Mouse (Mus musculus): ENCODE data around the gene Best3. TPM values are rescaled to one million over a fixed set of nuclear protein-coding genes. Genes with fewer than 3 reads are reported as not detected.

The Best3 gene
- polyA plus RNA-seq (2012; rRNA removed), result 0.06 TPM in 1 of 2 replicates, not detected in the other

DNA sequence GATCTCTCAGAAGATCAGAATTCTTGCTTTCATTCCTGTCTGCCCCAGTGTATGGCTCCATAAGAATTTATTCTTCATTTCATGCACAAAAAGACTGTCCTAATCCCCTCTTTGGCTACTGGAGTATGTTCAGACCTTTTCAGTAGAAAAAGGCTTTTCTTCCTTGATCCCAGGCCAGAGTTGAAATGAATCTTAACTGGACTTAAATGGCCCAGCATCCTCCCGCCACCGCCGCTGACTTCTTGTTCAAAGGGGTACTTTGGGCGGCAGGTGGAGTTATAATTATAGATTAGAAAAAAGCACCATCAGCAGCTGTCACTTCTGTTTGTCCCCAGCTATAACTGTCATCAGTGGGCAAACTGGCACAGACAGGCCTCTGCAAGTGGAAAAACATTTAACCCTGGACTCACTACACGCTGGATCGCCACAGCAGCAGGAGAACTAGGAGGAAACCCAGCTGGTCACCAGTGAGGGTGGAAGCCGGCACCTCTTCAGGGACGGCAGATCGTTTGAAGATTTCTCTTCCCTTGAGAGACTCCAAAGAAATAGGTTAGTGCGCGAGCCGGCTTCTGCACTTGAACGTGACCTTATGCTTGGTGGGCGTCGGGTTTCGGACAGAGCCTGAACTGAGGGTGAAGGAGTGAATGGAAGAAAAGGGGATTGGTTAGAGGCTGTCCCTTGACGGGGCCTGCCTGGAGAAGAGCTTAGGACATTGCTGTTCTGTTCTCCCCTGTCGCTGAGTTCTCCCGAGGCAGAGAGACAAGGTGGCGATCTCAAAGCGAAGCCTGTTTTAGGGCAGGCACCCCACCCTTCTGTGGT is at the start of gene Best3:
Best3 (plus strand) TSS at position 51 of the 819 bp plus-strand sequence.
- WGBS, result 46% methylated on average over 21 of the region's 21 CpGs
- DNase-seq (ENCODE audit: low read depth, low spot score), result no peak

DNA sequence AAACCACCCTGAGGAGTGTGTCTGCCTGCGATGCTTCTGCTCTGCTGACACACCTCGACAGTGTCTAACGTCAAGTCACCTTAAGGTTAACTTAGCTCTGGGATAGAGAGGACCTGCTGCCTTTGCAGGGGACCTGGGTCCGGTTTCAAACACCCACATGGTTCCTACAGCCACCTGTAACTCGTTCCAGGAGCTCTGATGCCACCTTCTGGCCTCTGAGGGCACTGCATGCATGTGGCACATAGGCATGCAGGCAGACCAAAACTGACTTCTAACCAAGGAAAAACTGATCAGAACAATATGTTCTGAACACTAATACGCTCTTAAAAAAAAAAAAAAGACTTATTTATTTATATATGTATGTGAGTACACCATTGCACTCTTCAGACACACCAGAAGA is 43.1 kb upstream of the Best3 start:
- DNase-seq (ENCODE audit: low read depth, low spot score), result no peak
- WGBS, result 95% methylated on average over 6 of the region's 6 CpGs

DNA sequence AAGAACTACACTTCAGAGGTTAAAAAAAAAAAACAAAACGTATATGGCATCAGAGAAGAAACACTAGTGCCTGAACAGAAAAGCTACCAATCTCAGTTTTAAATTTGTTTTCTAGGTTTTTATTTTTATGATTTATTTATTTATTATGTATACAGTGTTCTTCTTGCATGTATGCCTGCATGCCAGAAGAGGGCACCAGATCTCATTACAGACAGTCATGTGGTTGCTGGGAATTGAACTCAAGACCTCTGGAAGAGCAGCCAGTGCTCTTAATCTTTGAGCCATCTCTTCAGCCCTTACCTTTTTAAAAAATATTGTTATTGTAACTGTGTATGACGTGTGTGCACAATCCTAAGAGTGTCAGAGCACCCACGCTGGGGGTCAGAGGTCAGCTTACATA is 42.0 kb upstream of the Best3 start:
- DNase-seq (ENCODE audit: low read depth, low spot score), result no peak
- 77% methylated on average over 3 of the region's 3 CpGs for WGBS

DNA sequence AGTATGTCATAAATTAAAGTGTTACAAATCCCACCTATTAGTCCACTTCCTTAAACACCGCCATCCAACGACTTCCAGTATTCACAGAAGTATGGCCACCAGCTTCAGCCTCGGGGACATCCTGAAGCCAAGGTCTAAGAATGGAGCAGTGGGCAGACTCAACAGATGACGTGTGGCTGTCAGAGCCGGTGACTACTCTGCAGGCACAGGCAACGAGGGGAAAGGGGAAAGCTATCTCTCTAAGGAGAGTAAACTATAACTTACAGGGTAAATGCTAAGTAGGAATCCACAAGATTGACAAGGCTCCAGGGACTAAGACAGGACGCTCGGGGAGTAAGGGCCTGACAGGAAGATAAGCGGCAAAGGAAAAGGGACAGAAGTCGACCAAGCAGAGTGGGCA is 41.2 kb upstream of the Best3 start:
- DNase-seq (ENCODE audit: low read depth, low spot score), result no peak
- 64% methylated on average over 10 of the region's 10 CpGs for WGBS

DNA sequence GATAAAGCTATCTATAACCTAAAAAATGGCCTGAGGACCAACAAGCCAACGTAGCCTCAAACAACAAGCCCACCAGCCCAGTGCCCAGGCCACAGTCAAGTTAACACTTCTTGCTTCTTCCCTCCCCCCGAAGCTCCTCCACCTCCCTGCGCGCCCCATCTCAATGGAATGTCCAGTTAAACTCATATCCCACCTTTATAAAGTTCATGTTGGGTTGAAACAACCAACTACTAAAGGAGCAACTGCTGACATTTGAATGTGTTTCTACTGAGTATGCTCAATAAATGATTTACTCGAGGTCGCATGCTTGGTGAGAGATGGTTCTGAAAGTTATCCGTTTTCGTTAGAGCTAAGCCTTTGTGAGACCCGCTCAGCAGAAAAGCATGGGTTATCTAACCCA is 37.7 kb upstream of the Best3 start:
- DNase-seq (ENCODE audit: low read depth, low spot score), result no peak
- 36% methylated on average over 9 of the region's 9 CpGs for WGBS

DNA sequence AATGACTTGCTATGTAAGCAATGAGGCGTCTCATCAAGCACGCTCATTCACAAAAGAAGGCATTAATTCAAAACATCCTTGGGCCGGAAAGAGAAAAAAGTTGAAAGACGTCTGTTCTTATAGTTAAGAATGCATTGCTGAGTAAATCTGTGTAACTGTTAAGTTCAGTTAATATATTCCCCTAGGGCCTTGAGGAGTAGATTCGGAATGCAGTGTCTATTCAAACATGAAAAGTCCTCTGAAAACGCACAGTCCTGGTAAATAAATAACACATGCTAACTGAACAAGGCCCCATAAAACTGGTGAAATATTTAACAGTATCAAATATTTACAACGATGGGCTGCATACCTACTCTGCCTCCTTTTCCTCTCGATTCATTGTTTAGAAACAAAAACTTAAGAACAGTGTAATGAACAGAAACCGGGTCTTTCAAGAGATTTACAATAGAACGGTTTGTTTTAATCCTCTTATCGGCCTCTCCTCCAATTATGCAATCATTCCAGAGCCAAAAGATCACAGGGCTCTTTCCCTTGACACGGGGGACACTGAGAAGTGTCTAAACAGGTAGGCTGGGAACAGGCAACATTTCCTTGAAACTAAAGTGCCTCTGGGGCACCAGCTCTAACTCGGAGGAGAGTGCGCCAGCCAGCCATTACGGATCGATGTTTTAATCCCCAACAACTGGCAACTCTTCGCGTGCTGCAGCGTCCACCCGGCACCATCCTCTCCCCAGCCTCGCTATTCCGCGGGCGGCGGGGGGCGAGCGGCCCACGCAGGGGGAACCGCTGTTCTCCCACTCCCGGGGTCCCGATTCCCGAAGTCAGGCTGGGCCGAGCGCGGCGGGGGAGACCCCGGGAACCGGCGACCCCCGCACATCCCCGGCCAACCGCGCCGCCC is 36.8 kb upstream of the Best3 start:
- DNase-seq (ENCODE audit: low read depth, low spot score), result no peak
- 4% methylated on average over 44 of the region's 44 CpGs for WGBS

DNA sequence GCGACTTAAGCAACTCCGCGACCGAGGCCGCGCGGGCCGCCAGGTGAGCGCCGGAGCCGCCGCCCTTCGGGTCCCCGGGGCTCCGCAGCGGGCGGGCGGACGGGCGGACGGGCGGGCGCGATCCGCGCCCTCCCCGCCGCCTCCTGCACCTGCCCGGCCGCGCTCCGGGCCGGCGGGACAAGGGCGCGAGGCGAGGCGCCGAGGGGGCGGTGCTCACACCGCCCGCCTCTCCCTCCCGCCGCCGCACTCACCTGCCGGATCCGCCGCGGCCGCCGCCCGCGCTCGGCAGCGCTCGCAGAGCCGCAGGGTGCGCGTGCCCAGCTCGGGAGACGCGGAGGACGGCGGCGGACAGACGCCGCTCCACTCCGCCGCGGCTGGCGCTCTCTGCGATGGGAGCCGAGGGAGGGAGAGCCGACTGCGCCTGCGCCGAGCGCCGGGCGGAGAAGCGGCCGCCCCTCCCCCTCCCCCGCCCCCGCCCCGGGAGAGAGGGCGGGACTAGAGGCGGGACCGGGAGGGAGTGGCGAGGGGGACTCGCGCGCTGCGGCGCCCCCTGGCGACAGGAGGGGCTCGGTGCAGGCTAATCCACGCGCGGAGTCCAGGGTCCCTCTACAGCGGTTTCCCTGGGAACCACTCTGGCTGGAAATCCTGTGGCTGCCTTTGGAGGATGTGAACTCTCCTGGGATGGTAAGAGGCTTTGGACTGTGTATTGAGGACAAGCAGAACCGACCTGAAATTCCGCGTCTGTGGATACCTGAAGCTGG is 35.9 kb upstream of the Best3 start, which contains the start of gene Rab3ip:
Rab3ip (minus strand) TSS at position 761 of the 761 bp plus-strand sequence.
- DNase-seq (ENCODE audit: low read depth, low spot score), result peak; percentile 57
- under 1% methylated on average over 103 of the region's 103 CpGs for WGBS

DNA sequence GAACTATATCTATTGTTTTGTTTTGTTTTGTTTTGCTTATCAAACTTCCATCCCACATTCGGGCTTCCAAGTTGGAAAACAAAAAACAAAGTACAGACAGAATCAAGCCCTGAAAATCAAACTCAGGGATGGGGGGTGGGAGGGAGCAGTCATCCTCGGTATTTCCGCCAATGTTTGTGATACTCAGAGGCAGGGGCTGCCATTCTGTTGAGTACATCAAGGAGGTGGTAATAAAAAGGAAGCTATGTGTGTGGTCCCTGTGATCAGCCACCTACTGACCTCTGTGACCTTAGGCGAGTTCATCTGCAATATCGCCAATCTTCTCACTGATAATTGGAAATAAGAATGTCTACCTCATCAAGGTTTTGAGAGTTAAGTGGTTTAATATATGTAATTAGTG is 35.2 kb upstream of the Best3 start:
- DNase-seq (ENCODE audit: low read depth, low spot score), result no peak
- 22% methylated on average over 5 of the region's 5 CpGs for WGBS

DNA sequence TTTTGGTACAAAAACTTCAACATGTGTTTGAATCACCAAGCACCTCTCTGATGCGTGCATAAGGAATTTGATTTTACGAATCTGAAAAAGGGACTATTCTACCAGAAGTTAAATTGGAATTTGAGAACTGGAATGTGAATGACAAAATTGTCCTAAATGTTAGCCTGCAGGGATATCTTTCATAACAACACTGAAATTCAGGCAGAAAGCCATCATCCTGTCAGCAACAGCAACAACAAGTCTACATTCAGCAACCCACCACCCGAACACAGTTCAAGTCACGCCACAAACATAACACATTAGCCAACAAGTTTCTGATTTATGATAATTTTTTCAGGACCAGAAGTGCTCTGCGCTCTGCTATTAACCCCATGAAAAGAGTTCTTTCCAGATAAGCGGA is 30.9 kb upstream of the Best3 start:
- no peak for DNase-seq (ENCODE audit: low read depth, low spot score)
- WGBS, result 96% methylated on average over 6 of the region's 6 CpGs

DNA sequence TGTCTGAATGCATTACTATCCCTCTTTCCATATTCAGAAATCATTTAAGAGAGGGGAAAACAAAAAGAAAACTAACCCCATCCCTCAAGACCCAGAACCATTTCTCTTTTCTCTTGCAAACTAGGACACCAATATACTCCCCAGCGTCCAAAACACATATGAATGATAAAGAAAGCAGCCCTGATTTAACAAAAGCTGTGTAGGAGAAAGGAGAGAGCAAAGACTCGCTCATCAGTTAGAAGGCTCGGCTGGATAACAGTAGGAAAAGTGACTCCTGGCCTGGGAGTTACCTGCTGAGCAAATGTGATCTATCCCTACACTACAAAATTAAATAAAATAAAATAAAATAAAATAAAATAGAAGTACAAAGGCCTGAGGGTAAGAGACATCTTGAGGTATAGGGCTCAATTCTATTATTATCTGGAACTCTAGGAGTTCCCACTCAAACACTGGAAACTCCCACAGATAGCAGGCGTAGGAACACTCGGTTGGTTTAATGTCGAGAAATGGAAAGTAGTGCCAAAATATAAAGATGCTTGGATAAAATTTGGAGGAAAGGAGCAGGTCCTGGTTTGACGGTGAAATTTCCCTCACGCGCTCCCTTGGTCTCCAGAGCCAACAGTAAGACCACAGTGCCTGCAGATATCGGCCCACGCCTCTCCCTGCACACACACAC is 29.5 kb upstream of the Best3 start:
- WGBS, result 95% methylated on average over 11 of the region's 11 CpGs
- DNase-seq (ENCODE audit: low read depth, low spot score), result no peak

DNA sequence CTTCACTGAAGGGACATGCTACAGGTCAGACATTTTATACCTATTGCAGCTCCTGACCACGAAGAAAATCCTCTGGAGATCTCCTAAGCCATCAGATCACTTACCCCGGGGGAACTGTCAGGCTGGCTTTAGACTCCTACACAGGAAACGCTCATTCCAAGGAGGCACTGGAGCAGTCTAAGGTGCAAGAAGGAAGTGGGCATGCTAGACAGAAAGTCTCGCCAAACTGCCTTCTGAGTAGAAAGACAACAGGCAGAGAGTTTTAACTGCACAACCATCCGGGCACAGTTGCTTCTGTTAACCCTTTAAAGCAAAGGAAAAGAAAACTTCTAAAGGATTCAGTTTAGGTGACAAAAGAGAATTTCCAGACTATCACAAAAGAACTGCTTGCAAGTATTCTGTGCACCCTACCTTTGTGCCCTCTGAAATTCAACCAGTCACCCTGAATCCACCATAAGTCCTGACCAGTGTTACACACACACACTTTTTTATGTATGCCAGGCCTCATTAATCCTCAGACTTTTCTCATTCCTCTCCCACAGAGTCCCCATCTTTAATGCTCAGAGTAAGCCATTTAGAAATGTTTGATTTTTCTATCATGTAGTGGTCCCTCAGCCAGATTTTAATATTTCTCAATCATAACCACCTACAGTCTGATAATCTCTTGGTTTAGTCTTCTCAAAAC is 28.1 kb upstream of the Best3 start:
- no peak for DNase-seq (ENCODE audit: low read depth, low spot score)
- 33% methylated on average over 5 of the region's 5 CpGs for WGBS

DNA sequence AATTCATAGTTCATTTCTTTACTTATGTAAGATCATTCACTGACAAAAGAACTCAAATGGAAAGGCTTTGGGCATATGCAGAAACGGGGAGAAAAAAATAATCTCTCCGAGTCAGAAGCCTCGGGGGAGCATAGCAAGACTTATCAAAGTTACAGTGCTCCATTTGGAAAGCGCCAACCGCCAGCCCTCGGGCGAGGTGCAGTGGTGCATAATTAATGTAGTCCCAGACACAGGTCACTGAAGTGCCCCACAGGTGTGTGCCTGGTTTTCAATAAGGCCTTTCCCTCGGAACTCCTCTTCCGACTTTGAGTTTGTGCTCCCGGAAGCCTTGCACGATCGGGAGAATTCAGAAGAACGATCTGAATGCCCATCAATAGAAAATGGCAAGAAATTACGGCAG is 24.0 kb upstream of the Best3 start:
- WGBS, result 90% methylated on average over 14 of the region's 14 CpGs
- no peak for DNase-seq (ENCODE audit: low read depth, low spot score)

DNA sequence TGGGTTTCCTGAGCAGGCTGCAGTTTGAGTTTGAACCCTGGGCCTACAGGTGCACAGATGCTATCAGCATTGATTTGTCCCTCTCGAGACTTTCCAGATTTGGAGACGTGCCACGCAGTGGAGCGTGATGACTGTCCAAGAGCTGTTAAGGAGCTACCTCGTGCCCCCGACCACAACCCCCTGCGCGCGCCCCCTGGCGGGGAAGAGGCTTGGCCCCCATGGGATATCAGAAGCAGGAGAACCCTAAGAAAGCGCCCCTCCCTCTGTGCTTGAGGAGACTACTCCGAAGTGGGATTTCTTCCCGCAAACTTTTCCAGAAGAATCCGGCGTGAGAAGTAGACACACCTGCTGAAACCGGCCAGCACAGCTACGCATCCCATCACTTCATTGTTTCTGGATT is 23.3 kb upstream of the Best3 start:
- 67% methylated on average over 17 of the region's 17 CpGs for WGBS
- no peak for DNase-seq (ENCODE audit: low read depth, low spot score)

DNA sequence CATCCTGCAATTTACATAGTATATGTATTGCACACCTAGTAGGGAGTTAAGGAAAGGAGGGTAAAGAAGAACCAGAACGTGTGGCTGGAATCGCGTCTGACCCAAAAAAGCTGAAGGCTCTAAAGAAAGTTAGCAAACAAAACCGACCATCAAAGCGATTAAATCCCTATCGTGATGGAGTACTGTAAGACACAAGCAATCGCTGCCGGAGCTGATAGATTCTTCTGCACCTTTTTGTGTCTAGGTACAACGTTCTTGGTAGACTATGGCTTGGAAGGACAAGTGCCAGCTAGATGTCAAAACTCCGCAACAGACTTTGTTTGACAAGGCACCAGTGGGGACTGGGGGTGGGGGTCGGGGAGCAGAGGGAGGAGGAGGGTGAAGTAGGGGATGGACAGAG is 22.0 kb upstream of the Best3 start:
- DNase-seq (ENCODE audit: low read depth, low spot score), result no peak
- 73% methylated on average over 11 of the region's 11 CpGs for WGBS

DNA sequence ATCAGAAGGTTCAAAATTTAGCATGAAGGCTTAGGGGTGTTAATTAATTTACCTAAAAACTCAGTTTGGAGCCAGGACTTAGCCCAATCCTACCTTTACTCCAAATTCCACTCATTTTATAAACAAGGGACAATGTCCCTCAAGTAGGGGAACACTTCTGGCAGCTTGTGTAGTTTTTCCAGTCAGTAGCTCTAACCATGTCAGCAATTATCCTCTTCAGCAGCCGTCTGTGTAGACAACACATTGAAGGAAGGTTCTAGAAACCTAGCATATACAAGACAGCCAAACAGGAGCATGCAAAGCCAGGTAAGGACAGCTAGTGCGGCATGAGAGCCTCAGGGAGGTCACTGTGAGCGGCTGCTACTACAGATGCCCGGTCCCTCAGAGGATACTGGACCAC is 21.5 kb upstream of the Best3 start:
- DNase-seq (ENCODE audit: low read depth, low spot score), result no peak
- 69% methylated on average over 4 of the region's 4 CpGs for WGBS

DNA sequence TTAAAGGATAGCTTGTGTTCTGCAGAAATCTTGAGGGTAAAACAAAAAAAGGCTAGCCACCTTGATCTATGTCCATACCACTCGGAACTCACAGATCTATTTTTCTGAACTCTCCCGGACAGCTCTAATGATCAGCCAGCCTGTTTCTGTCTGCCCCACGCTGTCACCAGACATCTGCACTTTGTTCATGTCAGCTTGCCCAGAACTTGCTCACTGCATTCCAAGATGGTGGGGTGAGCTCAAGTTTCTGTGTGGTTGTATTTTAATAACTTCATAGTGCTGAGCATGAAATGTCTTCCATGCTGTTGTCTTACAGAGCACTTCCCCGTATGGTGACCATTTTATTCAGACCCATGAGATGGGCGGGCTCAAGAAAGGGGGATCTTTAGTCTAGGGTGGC is 20.8 kb upstream of the Best3 start:
- no peak for DNase-seq (ENCODE audit: low read depth, low spot score)
- 59% methylated on average over 5 of the region's 5 CpGs for WGBS

DNA sequence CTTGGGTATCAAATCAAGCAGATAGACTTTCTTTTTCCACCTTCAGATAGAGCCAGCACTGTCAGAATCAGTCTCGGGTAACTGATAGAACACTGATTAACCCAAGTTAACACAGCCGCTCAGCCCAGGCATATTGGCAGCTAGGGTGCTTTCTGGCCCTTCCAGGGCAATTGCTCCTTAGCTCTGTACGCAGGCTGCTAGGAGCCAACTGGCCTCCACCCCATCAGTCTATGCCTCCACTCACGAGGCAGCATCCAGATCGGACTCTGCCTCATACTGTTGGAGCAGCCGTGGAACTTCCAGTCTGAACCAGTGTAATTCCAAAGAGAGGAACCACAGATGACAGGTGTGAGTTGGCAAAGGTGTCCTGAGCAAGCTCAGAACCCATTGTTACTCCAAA is 20.0 kb upstream of the Best3 start:
- no peak for DNase-seq (ENCODE audit: low read depth, low spot score)
- WGBS, result 67% methylated on average over 6 of the region's 6 CpGs

DNA sequence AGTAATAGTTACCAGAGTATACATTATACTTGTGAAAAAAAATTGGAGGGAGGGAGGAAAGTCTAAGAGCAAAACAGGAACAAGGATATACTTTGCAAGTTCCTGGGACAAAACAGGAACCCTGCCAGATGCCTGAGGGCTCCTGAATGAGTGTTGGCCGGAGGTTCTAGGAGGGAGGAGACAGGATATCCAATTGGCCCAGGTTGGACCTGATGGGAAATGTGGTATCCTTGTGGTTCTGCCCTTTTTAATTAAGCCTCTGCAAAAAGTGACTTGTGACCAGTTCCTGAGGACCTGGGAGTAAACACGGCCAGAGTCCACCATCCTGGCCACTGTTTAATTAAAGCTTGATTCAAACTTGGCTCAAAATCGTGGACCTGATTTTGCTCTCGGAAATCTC is 17.4 kb upstream of the Best3 start:
- 64% methylated on average over 4 of the region's 4 CpGs for WGBS
- DNase-seq (ENCODE audit: low read depth, low spot score), result no peak

DNA sequence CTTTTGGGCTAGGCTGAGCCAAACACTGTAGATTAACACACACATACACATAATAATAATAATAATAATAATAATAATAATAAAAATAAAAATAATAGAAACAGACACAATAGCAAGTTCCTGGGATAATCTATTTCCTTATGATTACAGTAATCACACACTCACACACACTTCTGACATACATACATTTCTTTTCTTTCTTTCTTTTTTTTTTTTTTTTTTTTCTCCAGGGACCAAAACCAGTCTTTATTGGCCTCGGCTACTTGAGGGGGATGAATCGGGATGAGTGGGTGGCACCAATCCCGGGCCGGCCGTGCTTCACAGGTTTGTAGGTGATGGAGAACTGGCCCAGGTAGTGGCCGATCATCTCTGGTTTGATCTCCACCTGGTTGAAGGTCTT is 13.6 kb upstream of the Best3 start, which contains the start of gene Gm10271:
Gm10271 (minus strand) TSS at position 101 of the 400 bp plus-strand sequence.
- no peak for DNase-seq (ENCODE audit: low read depth, low spot score)
- WGBS, result 98% methylated on average over 6 of the region's 6 CpGs
